Mouse (Mus musculus) liver, embryonic 14.5 days (tissue): ENCODE measurements at regions not wholly inside any gene's neighbourhood (a gene's known extent, or its start where the extent isn't known, plus 50 kb on each side); places are given as distances from the start of the nearest gene placed in this dataset.

ENCODE experiments used
- CTCF ChIP-seq: IDR thresholded peaks from 2 replicates; pipeline ENCODE4 v1.5.1; 2016; ENCODE audit warnings: antibody characterized with exemption, low read depth, control low read depth
- EP300 ChIP-seq: IDR thresholded peaks from 2 replicates; pipeline ENCODE4 v1.6.1; 2016; ENCODE audit warnings: antibody characterized with exemption, low read depth

DNA sequence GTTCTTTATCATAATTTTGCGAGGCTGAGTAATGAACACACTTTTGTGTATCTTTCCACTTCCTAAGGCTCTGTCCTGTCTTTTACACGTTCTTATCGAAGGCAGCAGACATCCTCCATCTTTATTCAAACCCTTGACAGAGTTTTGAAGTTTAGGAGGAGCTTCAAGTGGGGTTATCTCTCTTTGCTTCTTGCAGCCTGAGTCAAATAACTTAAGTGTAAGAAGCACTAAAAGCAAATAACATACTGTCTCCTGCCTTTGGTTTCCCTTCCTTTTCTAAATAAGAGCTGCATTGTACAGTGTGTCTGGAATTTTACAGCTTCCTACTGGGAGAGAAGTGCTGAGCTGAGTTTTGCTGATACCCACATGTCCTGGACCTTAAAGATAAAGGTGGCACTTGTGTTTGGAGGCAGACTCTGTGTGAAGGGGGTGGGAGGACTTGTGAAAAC, 61.6 kb downstream of the Gm13691 start:
- TF ChIP-seq CTCF (no peak), EP300 (peak; percentile 93)
